Mouse (Mus musculus): ENCODE measurements around the gene Cnot3. TPM values are rescaled to one million over a fixed set of nuclear protein-coding genes. Genes with fewer than 3 reads are reported as not detected.
"Not testable (repeated sequence)": the region's sequence is repeated elsewhere in the genome, so short reads cannot be mapped to it uniquely, and the experiment has no call there.

Gene Cnot3
- 63.5 and 63.7 TPM in 2 replicates for total RNA-seq (2021)
- long read RNA-seq, experiment 1, full-length matches to known transcripts, result 32 of 66 reads
- long read RNA-seq, experiment 1, partial matches to known transcripts, result 10 of 66 reads
- long read RNA-seq, experiment 1, other reads (novel, unspliced or antisense), result 24 of 66 reads
- long read RNA-seq, experiment 2, full-length matches to known transcripts, result 14 of 41 reads
- long read RNA-seq, experiment 2, partial matches to known transcripts, result 6 of 41 reads
- long read RNA-seq, experiment 2, other reads (novel, unspliced or antisense), result 21 of 41 reads

DNA sequence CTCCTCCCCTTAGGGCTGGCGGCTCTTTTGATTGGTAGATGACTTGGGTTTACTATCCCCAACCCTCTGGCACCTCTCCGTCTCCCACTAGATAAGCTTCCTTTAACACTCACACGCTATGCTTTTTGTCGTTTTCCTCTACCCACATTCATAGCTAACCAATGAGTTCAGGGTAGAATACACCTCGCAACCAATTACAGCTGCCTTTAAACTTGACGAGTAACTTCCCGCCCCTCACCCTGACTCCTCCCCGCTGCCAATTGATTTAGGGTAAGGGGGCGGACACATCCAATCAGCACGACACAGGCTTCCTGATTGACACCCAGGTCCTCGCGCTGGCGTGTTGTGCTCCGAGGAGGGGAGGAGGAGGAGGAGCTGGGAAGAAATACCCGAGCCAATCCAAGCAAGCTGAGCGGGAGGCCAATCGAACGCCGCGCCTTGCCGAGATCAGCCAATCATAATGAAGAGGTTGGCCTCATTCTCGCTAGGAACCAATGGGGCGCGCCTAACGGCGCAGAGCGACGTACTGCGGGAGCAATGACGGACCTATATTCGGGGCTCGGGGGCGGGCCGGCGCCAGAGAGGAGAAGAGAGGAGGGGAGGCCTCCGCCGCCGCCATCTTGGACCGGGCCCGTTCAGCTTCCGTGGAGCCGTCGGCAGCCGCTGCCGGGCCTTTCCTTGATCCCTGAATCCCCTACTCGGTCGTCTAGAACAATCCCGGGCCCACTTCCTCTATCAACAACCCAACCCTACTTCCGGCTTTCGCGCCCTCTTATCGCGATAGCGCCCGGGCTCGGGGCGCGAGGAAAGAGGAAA is at the start of gene Cnot3:
Cnot3 (plus strand) TSS at position 597 of the 816 bp plus-strand sequence.
- peak; percentile 98 for DNase-seq

GRCm38 (mm10) chr7:3597755-3598154 is 47.3 kb upstream of the Cnot3 start:
- not testable (repeated sequence) for DNase-seq

GRCm38 (mm10) chr7:3601119-3601518 is 43.9 kb upstream of the Cnot3 start:
- DNase-seq, result peak; percentile 80

- peak; percentile 42 for DNase-seq
Observed at GRCm38 (mm10) chr7:3606798-3607197, 38.3 kb upstream of the Cnot3 start.

GRCm38 (mm10) chr7:3607391-3607790 is 37.7 kb upstream of the Cnot3 start:
- no peak for DNase-seq

GRCm38 (mm10) chr7:3608668-3609067 is 36.4 kb upstream of the Cnot3 start:
- no peak for DNase-seq

DNA sequence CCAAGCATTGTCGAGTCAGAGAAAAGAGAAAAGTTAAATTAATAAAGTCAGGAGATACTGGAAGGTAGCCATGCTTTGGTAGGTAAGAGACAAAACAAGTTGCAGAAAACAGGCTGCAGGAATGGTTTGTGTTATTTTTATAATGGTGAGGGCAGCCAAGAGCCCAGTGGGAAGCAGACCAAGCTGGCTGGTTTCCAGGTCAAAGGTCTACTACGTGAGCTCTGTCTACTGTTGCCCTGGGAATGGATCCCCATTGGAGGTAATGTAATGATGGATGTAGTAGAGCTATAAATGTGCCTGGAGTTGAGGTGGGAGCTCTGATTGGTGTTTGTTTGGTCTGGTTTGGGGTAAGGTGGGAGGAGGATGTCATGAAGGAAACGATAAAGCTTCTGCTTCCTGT is 36.0 kb upstream of the Cnot3 start:
- peak; percentile 63 for DNase-seq

- no peak for DNase-seq
Observed at GRCm38 (mm10) chr7:3610437-3610836, 34.6 kb upstream of the Cnot3 start.

- DNase-seq, result no peak
Observed at GRCm38 (mm10) chr7:3611006-3611405, 34.1 kb upstream of the Cnot3 start.

GRCm38 (mm10) chr7:3614021-3614420 is 31.0 kb upstream of the Cnot3 start:
- DNase-seq, result no peak

GRCm38 (mm10) chr7:3616057-3616388 is 29.0 kb upstream of the Cnot3 start, which contains the start of gene Oscar:
Oscar (minus strand) TSS chr7:3616157.
- no peak for DNase-seq

DNA sequence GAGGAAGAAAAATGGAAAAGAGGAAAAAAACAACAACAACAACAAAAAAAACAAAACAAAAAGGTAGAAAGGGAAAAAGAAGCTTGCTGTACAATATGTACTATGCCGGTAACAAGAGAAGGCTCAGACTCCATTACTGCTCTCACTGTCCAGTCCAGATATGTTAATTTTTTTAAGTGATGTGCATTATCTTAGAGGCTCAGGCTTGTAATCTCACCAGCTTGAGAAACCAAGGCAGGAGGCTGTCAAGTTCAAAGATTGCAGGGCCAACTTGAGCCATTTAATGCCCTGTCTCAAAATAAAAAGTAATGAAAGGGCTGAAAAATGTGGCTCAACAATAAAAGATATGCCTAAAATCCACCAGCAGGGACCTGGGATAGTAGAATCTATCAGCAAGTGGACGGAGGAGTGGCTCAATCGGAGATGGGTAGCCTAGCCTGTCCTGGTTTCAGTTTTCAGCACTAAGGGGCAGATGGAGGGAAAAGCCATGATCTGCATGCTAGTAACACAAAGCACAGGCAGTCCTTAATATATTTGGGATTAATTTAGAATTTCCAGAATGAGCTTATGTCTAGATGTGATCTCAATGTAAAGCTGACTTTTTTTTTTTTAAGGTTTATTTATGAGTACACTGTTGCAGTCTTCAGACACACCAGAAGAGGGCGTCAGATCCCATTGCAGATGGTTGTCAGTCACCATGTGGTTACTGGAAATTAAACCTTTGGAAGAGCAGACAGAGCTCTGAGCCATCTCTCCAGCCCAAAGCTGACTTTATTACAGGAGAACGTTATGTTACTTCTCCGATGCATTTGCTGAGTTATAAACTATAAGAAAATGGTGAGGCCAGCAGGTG is 28.5 kb upstream of the Cnot3 start:
- DNase-seq, result no peak

- DNase-seq, result peak; percentile 93
Observed at GRCm38 (mm10) chr7:3617242-3617995, 27.6 kb upstream of the Cnot3 start, which contains the start of gene Ndufa3. Ndufa3 (plus strand) TSS chr7:3617373.

- no peak for DNase-seq
Observed at GRCm38 (mm10) chr7:3629030-3629429, 16.0 kb upstream of the Cnot3 start.

DNA sequence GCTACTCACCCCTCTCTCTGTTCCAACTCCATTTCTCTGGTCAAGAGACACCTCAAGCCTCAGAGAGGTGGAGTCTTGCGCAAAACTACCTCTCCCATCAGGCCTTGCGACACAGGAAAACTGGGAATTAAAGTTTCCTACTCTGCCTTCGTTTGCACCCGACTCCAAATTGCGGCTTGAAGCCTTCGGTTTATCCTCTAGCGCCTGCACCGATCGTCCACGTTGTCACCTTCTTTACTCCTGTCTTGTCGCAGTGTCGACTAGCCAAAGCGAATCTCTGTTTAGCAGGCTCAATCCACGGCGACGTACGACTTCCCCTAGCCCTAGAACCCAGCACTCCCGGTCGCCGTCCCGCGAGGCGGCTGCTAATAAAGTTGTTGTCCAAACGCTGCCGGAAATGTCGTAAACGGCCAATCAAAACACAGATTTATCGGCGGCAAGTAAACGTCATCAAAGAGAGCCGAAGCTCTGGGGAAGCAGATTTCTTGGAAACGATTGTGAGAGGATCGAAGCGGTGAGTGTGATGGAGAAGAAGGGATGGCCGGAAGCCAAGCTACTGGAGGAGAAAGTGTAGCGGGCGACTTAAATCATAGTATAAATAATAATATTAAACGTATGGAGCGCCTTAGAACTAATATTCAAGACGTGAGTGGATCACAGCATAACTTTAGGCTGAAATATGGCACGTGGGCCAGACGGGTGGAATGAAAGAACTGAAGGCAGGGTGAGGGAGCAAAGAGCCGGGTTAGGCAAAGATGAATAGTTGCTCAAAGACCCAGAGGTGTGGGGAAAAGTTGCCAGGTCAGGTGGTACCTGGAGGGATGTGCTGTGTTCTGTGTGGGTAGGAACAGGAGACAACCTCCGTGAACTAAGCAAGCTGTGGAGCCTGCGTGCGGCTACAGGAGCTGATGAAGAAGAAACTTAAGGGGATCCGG is 15.3 kb upstream of the Cnot3 start, which contains the start of the genes Tfpt and Prpf31:
Tfpt (minus strand) TSS at position 387 of the 935 bp plus-strand sequence.
Prpf31 (plus strand) TSS at position 443 of the 935 bp plus-strand sequence.
- peak; percentile 93 for DNase-seq

- DNase-seq, result no peak
Observed at GRCm38 (mm10) chr7:3630478-3630815, 14.6 kb upstream of the Cnot3 start.

- no peak for DNase-seq
Observed at GRCm38 (mm10) chr7:3643412-3643811, 1.7 kb upstream of the Cnot3 start.

- no peak for DNase-seq
Observed at GRCm38 (mm10) chr7:3643843-3644242, 1.2 kb upstream of the Cnot3 start.

DNA sequence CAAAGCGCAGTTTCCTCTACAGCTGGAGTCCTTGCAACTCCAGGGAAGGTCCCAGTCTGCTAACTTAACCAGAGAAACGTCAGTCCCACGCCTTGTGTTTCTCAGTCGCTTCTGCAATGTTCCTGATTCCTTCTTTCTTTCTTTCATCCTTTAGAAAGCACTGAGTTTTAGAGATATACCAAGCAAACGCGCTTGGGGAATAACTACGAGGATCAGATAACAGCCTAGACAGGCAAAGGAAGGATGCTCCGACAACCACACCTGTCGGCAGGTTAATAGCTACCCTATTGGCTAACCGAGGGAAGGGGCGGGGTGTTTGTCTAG is 758 bp upstream of the Cnot3 start:
- no peak for DNase-seq

GRCm38 (mm10) chr7:3645488-3646025 is 489 bp downstream of the Cnot3 start:
- DNase-seq, result no peak

All from adrenal gland, postnatal 14 days (tissue).